Mouse (Mus musculus) lung, embryonic 14.5 days (tissue): ENCODE measurements around the gene Mdm4. TPM values are rescaled to one million over a fixed set of nuclear protein-coding genes. Genes with fewer than 3 reads are reported as not detected.
A peak's percentile ranks its signal among the peaks of the same experiment; 100 is the strongest.

Experiments used
- ATAC-seq: fragments of 200-750 bp; cut with Nextera tagmentation; 2 replicates; pipeline ENCODE4 v1.8.0; 2017; ENCODE audit warnings: mild to moderate bottlenecking, moderate TSS enrichment, moderate library complexity; ENCODE audit not compliant: insufficient read depth
- DNase-seq: peaks from one replicate; pipeline ENCODE4 v3.0.0-alpha.2; 2015
- H3K27ac ChIP-seq: fragments of 300-500 bp; sonication (generic); 2 replicates; pipeline ENCODE4 v1.5.1; 2014; ENCODE audit warnings: low read depth, mild to moderate bottlenecking, moderate library complexity
- H3K27me3 ChIP-seq: fragments of 300-500 bp; sonication (generic); 2 replicates; pipeline ENCODE4 v1.6.1; 2014; ENCODE audit warnings: low read length, control low read depth; ENCODE audit not compliant: insufficient read depth
- H3K36me3 ChIP-seq: fragments of 300-500 bp; sonication (generic); 2 replicates; pipeline ENCODE4 v1.6.1; 2014; ENCODE audit warnings: control low read depth; ENCODE audit not compliant: insufficient read depth
- H3K4me1 ChIP-seq: fragments of 300-500 bp; sonication (generic); 2 replicates; pipeline ENCODE4 v1.6.1; 2014; ENCODE audit warnings: antibody characterized with exemption, control low read depth; ENCODE audit not compliant: insufficient read depth
- H3K4me2 ChIP-seq: fragments of 300-500 bp; sonication (generic); 2 replicates; pipeline ENCODE4 v1.6.1; 2014; ENCODE audit warnings: mild to moderate bottlenecking
- H3K4me3 ChIP-seq: fragments of 300-500 bp; sonication (generic); 2 replicates; pipeline ENCODE4 v1.5.1; 2014; ENCODE audit warnings: low read depth, low read length
- H3K9ac ChIP-seq: fragments of 300-500 bp; sonication (generic); 2 replicates; pipeline ENCODE4 v1.6.1; 2014
- H3K9me3 ChIP-seq: fragments of 300-500 bp; sonication (generic); 2 replicates; pipeline ENCODE4 v1.6.1; 2016; ENCODE audit warnings: low read depth, low read length, control low read depth
- CTCF ChIP-seq: IDR thresholded peaks from 2 replicates; pipeline ENCODE4 v1.5.1; 2016; ENCODE audit warnings: antibody characterized with exemption, low read depth
- WGBS: fragments of 180-500 bp; shearing (Covaris S2); extraction: QIAGEN DNeasy Blood & Tissue Kit; methylation state at CpG from one replicate; pipeline ENCODE4 v1.1.7; 2014; 5-methylcytosine and 5-hydroxymethylcytosine counted together
- polyA plus RNA-seq: library from polyadenylated mRNA; unstranded; fragments of >200 nt; fragmentation: Nextera tagmentation; extraction: Ambion mirVana; gene quantifications from 2 replicates; pipeline ENCODE4 v1.2.1, GENCODE M21; 2014

The Mdm4 gene
- polyA plus RNA-seq, 1 experiment from 2014 or later: 49.5 TPM

DNA sequence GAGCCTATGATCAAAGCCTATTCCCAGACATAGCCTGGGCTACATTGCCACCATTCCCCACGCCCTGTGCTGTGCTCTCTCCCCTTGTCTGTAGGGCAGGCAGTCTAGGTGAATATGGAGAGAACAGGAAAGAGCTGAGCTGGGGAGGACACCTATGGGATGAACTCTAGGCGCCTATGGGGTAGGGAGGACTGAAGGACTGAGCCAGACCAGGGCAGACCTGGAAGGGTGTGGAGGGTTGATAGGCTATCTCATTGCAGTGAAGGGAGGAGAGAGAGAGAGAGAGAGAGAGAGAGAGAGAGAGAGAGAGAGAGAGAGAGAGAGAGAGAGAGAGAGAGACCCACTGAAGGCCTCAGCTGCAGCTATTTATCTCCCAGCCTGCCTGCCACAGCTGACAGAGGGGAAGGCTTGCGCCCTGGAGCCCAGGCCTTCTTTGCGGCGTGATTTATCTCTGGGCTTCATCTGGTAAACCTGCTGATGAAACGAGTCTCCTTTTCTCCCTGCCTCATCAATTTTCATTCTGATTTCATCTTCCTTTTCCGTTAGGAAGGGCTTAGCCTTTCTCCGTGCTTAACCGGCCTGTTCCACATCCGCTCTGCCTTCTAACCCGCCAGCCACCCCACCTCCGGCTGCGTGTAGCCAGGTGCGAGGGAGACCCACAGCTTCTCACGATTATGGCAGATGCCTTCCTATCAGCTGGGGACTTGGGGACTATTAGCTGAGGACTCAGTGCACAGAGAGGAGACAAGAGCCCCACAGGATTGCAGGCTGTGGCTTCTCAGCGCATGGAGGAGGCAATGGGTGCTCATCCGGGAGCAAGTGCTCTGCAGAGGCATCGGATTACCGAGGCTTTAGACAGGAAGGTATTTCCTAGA is 102.1 kb downstream of the Mdm4 start:
- Histone ChIP-seq H3K4me1 (no peaks in the 10 kb centered on the region), H3K9me3 (no peaks in the 10 kb centered on the region), H3K4me3 (no peak overlapping the region), H3K27ac (no peak overlapping the region), H3K36me3 (no peaks in the 10 kb centered on the region), H3K4me2 (no peak overlapping the region), H3K27me3 (no peaks in the 10 kb centered on the region), H3K9ac (no peak overlapping the region)
- TF ChIP-seq CTCF: no peak
- DNase-seq: no peak
- 29% methylated on average over 19 of the region's 19 CpGs for WGBS
- no peak for ATAC-seq

DNA sequence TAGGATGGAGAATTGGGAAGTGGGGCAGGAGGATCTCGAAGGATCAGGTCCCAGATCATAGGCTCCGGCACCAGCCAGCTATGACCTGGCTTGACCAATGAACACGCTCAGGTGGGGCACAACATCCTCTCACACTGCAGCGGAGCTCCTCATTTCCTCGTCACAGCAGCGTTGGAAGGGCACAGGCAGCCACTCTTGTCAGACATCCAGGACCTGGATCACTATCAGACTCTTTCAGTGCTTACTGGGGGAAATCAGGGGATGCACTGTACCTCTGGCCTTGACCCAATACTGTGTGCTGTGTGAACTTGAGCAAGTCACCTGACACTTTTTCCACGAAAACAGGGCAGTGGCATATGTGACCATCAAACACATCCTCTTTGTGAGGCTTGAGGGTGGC is 105.1 kb downstream of the Mdm4 start:
- Histone ChIP-seq H3K4me1 (no peaks in the 10 kb centered on the region), H3K4me3 (no peak overlapping the region), H3K9ac (no peak overlapping the region), H3K4me2 (no peak overlapping the region), H3K9me3 (no peaks in the 10 kb centered on the region), H3K27ac (no peak overlapping the region), H3K27me3 (no peaks in the 10 kb centered on the region), H3K36me3 (no peaks in the 10 kb centered on the region)
- no peak for DNase-seq
- ATAC-seq: no peak
- 82% methylated on average over 7 of the region's 7 CpGs for WGBS
- no peak for TF ChIP-seq CTCF

- H3K4me1 ChIP-seq: peaks cover 7% of the 10 kb centered on the region; the same call in 1 of the 2 replicates
- H3K9me3 ChIP-seq: no peaks in the 10 kb centered on the region
- no peaks in the 10 kb centered on the region for H3K27me3 ChIP-seq
- no peak for TF ChIP-seq CTCF
- H3K4me2 ChIP-seq: no peak overlapping the region
- no peak overlapping the region for H3K9ac ChIP-seq
- no peak overlapping the region for H3K27ac ChIP-seq
- no peak overlapping the region for H3K4me3 ChIP-seq
- WGBS: 90% methylated on average over 9 of the region's 9 CpGs
- H3K36me3 ChIP-seq: no peaks in the 10 kb centered on the region
- no peak for DNase-seq
- ATAC-seq: no peak
Measured at GRCm38 (mm10) chr1:132922257-132922656, 108.1 kb downstream of the Mdm4 start.

GRCm38 (mm10) chr1:132921071-132921470 is 109.3 kb downstream of the Mdm4 start:
- H3K27me3 ChIP-seq: no peaks in the 10 kb centered on the region
- DNase-seq: peak; percentile 11
- H3K9me3 ChIP-seq: no peaks in the 10 kb centered on the region
- no peak for TF ChIP-seq CTCF
- WGBS: 11% methylated on average over 13 of the region's 13 CpGs
- H3K27ac ChIP-seq: no peak overlapping the region
- H3K4me3 ChIP-seq: no peak overlapping the region
- peak overlapping the region; percentile 23; the same call in 1 of the 2 replicates for H3K4me2 ChIP-seq
- no peak overlapping the region for H3K9ac ChIP-seq
- H3K4me1 ChIP-seq: peaks cover 7% of the 10 kb centered on the region; the same call in 1 of the 2 replicates
- H3K36me3 ChIP-seq: no peaks in the 10 kb centered on the region
- no peak for ATAC-seq

DNA sequence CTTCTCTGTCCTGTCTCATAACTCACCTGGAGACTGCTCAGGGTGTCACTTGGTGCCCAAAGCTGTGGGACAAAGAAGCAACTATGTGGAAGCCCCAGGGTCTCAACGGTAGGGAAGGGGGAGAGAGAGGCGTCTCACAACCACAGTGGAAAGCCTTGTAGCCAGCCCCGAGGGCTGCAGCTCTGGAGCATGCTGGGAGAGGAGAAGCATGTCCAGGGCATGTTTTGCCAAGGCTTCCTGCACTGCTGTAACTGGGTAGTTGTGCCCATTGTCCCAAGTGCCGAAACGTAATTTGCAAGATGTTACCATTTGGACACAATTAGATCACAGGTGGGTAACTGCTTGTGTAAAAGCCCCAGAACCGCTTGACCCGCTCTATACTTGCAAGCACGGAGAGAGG is 111.1 kb downstream of the Mdm4 start:
- Histone ChIP-seq H3K4me2 (no peak overlapping the region), H3K27me3 (no peaks in the 10 kb centered on the region), H3K4me1 (peaks cover 7% of the 10 kb centered on the region; the same call in 1 of the 2 replicates), H3K27ac (no peak overlapping the region), H3K4me3 (no peak overlapping the region), H3K36me3 (no peaks in the 10 kb centered on the region), H3K9ac (no peak overlapping the region), H3K9me3 (no peaks in the 10 kb centered on the region)
- 85% methylated on average over 8 of the region's 8 CpGs for WGBS
- TF ChIP-seq CTCF: no peak
- ATAC-seq (no peak), DNase-seq (no peak)

- H3K36me3 ChIP-seq: no peaks in the 10 kb centered on the region
- H3K4me1 ChIP-seq: peaks cover 7% of the 10 kb centered on the region; the same call in 1 of the 2 replicates
- no peak overlapping the region for H3K4me2 ChIP-seq
- DNase-seq (peak; percentile 57), ATAC-seq (peak; percentile 70; the same call in 1 of the 2 replicates)
- H3K27me3 ChIP-seq: no peaks in the 10 kb centered on the region
- TF ChIP-seq CTCF: no peak
- H3K27ac ChIP-seq: no peak overlapping the region
- 10% methylated on average over 10 of the region's 10 CpGs for WGBS
- H3K9ac ChIP-seq: no peak overlapping the region
- H3K4me3 ChIP-seq: no peak overlapping the region
- no peaks in the 10 kb centered on the region for H3K9me3 ChIP-seq
Measured at GRCm38 (mm10) chr1:132918117-132918680, 112.2 kb downstream of the Mdm4 start.

GRCm38 (mm10) chr1:132917554-132917953 is 112.8 kb downstream of the Mdm4 start:
- Histone ChIP-seq H3K9ac (no peak overlapping the region), H3K4me3 (no peak overlapping the region), H3K36me3 (no peaks in the 10 kb centered on the region), H3K27me3 (no peaks in the 10 kb centered on the region), H3K4me1 (peaks cover 7% of the 10 kb centered on the region; the same call in 1 of the 2 replicates), H3K27ac (no peak overlapping the region), H3K4me2 (no peak overlapping the region), H3K9me3 (no peaks in the 10 kb centered on the region)
- no peak for DNase-seq
- no peak for ATAC-seq
- TF ChIP-seq CTCF: no peak
- WGBS: 12% methylated on average over 8 of the region's 8 CpGs
